Mouse (Mus musculus): ENCODE data around the gene Sh3rf3.
"Not testable (repeated sequence)": the region's sequence is repeated elsewhere in the genome, so short reads cannot be mapped to it uniquely, and the experiment has no call there.

Gene Sh3rf3

GRCm38 (mm10) chr10:58991611-58992010 lies 178.5 kb downstream of the Sh3rf3 start:
- DNase-seq: no peak

GRCm38 (mm10) chr10:58994726-58995125 lies 181.6 kb downstream of the Sh3rf3 start:
- no peak for DNase-seq

- DNase-seq: no peak
These were observed 182.0 kb downstream of the Sh3rf3 start for GRCm38 (mm10) chr10:58995132-58995531.

GRCm38 (mm10) chr10:59002361-59002760 lies 189.2 kb downstream of the Sh3rf3 start:
- no peak for DNase-seq

- DNase-seq: no peak
These were observed 198.3 kb downstream of the Sh3rf3 start for GRCm38 (mm10) chr10:59011415-59011814.

- DNase-seq: no peak
These were observed 200.5 kb downstream of the Sh3rf3 start for GRCm38 (mm10) chr10:59013618-59014017.

GRCm38 (mm10) chr10:59019302-59019973 lies 206.3 kb downstream of the Sh3rf3 start:
- no peak for DNase-seq

- no peak for DNase-seq
These were observed 237.3 kb downstream of the Sh3rf3 start for GRCm38 (mm10) chr10:59050434-59050833.

GRCm38 (mm10) chr10:59056294-59056693 lies 243.1 kb downstream of the Sh3rf3 start:
- no peak for DNase-seq

GRCm38 (mm10) chr10:59066804-59067203 lies 253.6 kb downstream of the Sh3rf3 start:
- no peak for DNase-seq

- DNase-seq: no peak
These were observed 259.7 kb downstream of the Sh3rf3 start for GRCm38 (mm10) chr10:59072827-59073226.

GRCm38 (mm10) chr10:59076681-59077080 lies 263.5 kb downstream of the Sh3rf3 start:
- DNase-seq: no peak

- peak in 1 of 2 experiments; percentile 35 for DNase-seq
These were observed 264.8 kb downstream of the Sh3rf3 start for GRCm38 (mm10) chr10:59077909-59078308.

GRCm38 (mm10) chr10:59085604-59086003 lies 272.4 kb downstream of the Sh3rf3 start:
- DNase-seq: no peak

GRCm38 (mm10) chr10:59086578-59086977 lies 273.4 kb downstream of the Sh3rf3 start:
- no peak for DNase-seq

- DNase-seq: peak; percentile 48 to 63
These were observed 276.9 kb downstream of the Sh3rf3 start for GRCm38 (mm10) chr10:59089861-59090621.

GRCm38 (mm10) chr10:59090622-59090971 lies 277.4 kb downstream of the Sh3rf3 start:
- DNase-seq: no peak

GRCm38 (mm10) chr10:59091556-59091955 lies 278.4 kb downstream of the Sh3rf3 start:
- DNase-seq: no peak

GRCm38 (mm10) chr10:59091988-59092387 lies 278.8 kb downstream of the Sh3rf3 start:
- no peak for DNase-seq

GRCm38 (mm10) chr10:59103076-59103475 lies 289.9 kb downstream of the Sh3rf3 start:
- DNase-seq: not testable (repeated sequence)

GRCm38 (mm10) chr10:59104683-59105082 lies 291.5 kb downstream of the Sh3rf3 start:
- no peak for DNase-seq

- no peak for DNase-seq
These were observed 292.7 kb downstream of the Sh3rf3 start for GRCm38 (mm10) chr10:59105885-59106284.

GRCm38 (mm10) chr10:59106644-59107043 lies 293.5 kb downstream of the Sh3rf3 start:
- DNase-seq: peak; percentile 27 to 63

GRCm38 (mm10) chr10:59109015-59109414 lies 295.9 kb downstream of the Sh3rf3 start:
- peak; percentile 46 to 84 for DNase-seq

All from kidney, postnatal 36 days (tissue).